Mouse (Mus musculus) hindbrain, embryonic 11.5 days (tissue): ENCODE measurements around the gene Hoxc9. TPM values are rescaled to one million over a fixed set of nuclear protein-coding genes. Genes with fewer than 3 reads are reported as not detected.

Experiments used
- ATAC-seq: fragments of 200-750 bp; cut with Nextera tagmentation; 2 replicates; pipeline ENCODE4 v1.8.0; 2017; ENCODE audit warnings: mild to moderate bottlenecking, moderate TSS enrichment, moderate library complexity; ENCODE audit not compliant: low FRiP score
- DNase-seq: peaks from one replicate; pipeline ENCODE4 v3.0.0-alpha.2; 2015; ENCODE audit warnings: low spot score
- H3K27ac ChIP-seq: fragments of 300-500 bp; sonication (generic); 2 replicates; pipeline ENCODE4 v1.5.1; 2014; ENCODE audit warnings: mild to moderate bottlenecking, low read depth, low read length
- H3K27me3 ChIP-seq: fragments of 300-500 bp; sonication (generic); 2 replicates; pipeline ENCODE4 v1.6.1; 2014; ENCODE audit warnings: mild to moderate bottlenecking, low read length, moderate library complexity, mixed read lengths; ENCODE audit not compliant: control insufficient read depth, insufficient read depth
- H3K36me3 ChIP-seq: fragments of 300-500 bp; sonication (generic); 2 replicates; pipeline ENCODE4 v1.6.1; 2014; ENCODE audit warnings: mild to moderate bottlenecking, low read length, moderate library complexity, mixed read lengths; ENCODE audit not compliant: control insufficient read depth, insufficient read depth
- H3K4me1 ChIP-seq: fragments of 300-500 bp; sonication (generic); replicated peaks from 2 replicates; pipeline ENCODE4 v1.6.1; 2014; ENCODE audit warnings: low read length, mixed read lengths; ENCODE audit not compliant: control insufficient read depth, insufficient read depth
- H3K4me2 ChIP-seq: fragments of 300-500 bp; sonication (generic); replicated peaks from 2 replicates; pipeline ENCODE4 v1.6.1; 2014; ENCODE audit warnings: mild to moderate bottlenecking, low read depth, low read length
- H3K4me3 ChIP-seq: fragments of 300-500 bp; sonication (generic); 2 replicates; pipeline ENCODE4 v1.5.1; 2014; ENCODE audit warnings: low read depth, low read length
- H3K9ac ChIP-seq: fragments of 300-500 bp; sonication (generic); 2 replicates; pipeline ENCODE4 v1.6.1; 2014; ENCODE audit warnings: low read depth, low read length
- H3K9me3 ChIP-seq: fragments of 300-500 bp; sonication (generic); 2 replicates; pipeline ENCODE4 v1.6.1; 2016; ENCODE audit warnings: low read length; ENCODE audit not compliant: control insufficient read depth
- WGBS: fragments of 180-500 bp; shearing (Covaris S2); extraction: QIAGEN DNeasy Blood & Tissue Kit; methylation state at CpG from one replicate; pipeline ENCODE4 v1.1.7; 2014; 5-methylcytosine and 5-hydroxymethylcytosine counted together
- polyA plus RNA-seq: library from polyadenylated mRNA; unstranded; fragments of >200 nt; fragmentation: Nextera tagmentation; extraction: Ambion mirVana; gene quantifications from 2 replicates; pipeline ENCODE4 v1.2.1, GENCODE M21; 2014

Hoxc9 gene
- polyA plus RNA-seq, 1 experiment from 2014 or later, result not detected

- H3K27ac ChIP-seq, result peak overlapping the region; percentile 90
- peak overlapping the region; percentile 74 for H3K9ac ChIP-seq
- H3K4me1 ChIP-seq, result peaks cover 2% of the 10 kb centered on the region; the same call in 1 of the 2 replicates
Observed at GRCm38 (mm10) chr15:103014166-103015008, 38.1 kb downstream of the Hoxc9 start.

DNA sequence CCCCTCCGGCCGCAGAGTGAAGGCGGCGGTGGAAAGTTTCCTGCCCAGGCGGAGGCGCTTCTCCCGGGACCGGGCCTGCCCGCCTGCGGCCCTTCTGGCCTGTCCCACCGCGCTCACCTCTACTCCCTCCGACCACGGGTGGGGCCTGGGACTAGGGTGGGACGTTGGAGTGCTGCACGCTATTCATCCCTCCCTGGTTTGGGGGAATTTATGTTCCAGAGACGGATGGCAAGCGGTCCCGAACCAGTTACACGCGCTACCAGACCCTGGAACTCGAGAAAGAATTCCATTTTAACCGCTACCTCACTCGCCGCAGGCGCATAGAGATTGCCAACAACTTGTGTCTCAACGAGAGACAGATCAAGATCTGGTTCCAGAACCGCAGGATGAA lies 38.8 kb downstream of the Hoxc9 start:
- Histone ChIP-seq H3K36me3 (no peaks in the 10 kb centered on the region), H3K4me3 (peak overlapping the region; percentile 46), H3K9ac (peak overlapping the region; percentile 74), H3K4me2 (peak overlapping the region; percentile 36), H3K9me3 (no peaks in the 10 kb centered on the region), H3K4me1 (peaks cover 2% of the 10 kb centered on the region; the same call in 1 of the 2 replicates), H3K27ac (peak overlapping the region; percentile 90), H3K27me3 (peaks cover 98% of the 10 kb centered on the region)
- no peak for DNase-seq
- peak; percentile 8; the same call in 1 of the 2 replicates for ATAC-seq
- under 1% methylated on average over 28 of the region's 28 CpGs for WGBS

More at GRCm38 (mm10) chr15:103014166-103015008, 38.1 kb downstream of the Hoxc9 start:
- H3K27me3 ChIP-seq, result peaks cover 98% of the 10 kb centered on the region
- peak; percentile 64 for DNase-seq
- H3K9me3 ChIP-seq, result no peaks in the 10 kb centered on the region
- ATAC-seq, result peak; percentile 57
- no peaks in the 10 kb centered on the region for H3K36me3 ChIP-seq
- peak overlapping the region; percentile 36 for H3K4me2 ChIP-seq
- peak overlapping the region; percentile 46 for H3K4me3 ChIP-seq
- WGBS, result under 1% methylated on average over 48 of the region's 57 CpGs

DNA sequence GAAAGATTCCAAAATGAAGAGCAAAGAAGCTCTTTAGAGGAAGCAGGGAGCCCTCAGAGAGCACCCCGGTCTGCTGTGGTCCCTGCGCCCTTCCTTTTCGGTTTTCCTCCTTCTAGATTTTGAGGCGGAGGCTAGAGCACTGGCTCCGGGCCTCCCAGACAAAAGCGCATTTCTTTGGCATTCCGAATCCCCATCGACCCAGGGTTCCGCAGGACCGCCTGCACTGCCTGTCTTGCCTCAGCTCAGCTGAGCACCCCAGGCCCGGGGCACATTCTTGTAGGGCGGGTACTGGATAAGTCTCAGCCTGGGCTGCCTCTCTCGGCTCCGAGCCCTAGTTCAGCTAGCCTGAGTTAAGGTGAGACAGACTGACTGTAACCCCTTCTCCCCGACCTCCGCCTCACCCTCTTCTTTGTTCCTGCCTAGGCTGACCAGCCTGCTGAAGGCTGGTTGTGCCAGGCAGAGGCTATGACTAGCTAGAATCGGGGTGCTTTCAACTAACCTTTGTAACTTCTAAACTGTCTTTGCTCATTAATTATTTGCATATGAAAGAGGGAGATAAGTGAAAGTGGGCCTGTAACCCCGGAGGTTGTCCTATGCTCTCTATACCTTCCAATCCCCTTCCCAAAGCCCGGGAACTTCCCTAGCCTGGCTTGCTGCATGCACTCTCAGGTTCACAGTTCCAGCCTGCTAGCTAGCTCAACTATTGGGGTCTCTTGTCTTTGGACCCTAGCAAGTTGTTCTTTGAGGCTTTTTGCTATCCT lies 39.3 kb downstream of the Hoxc9 start:
- Histone ChIP-seq H3K4me2 (peak overlapping the region; percentile 36), H3K4me1 (peaks cover 2% of the 10 kb centered on the region; the same call in 1 of the 2 replicates), H3K36me3 (no peaks in the 10 kb centered on the region), H3K9ac (peak overlapping the region; percentile 74), H3K4me3 (peak overlapping the region; percentile 46), H3K27me3 (peaks cover 98% of the 10 kb centered on the region), H3K9me3 (no peaks in the 10 kb centered on the region), H3K27ac (peak overlapping the region; percentile 90)
- WGBS, result 1% methylated on average over 19 of the region's 19 CpGs
- DNase-seq, result no peak
- ATAC-seq, result no peak

GRCm38 (mm10) chr15:103018636-103019035 lies 42.4 kb downstream of the Hoxc9 start, which contains the start of gene Hoxc4:
Gene Hoxc4, plus strand, starts transcription at chr15:103018934.
- Histone ChIP-seq H3K36me3 (no peaks in the 10 kb centered on the region), H3K4me3 (peak within 1 kb of the TSS; percentile 15), H3K9ac (peak within 1 kb of the TSS; percentile 35; the same call in 1 of the 2 replicates), H3K4me1 (no peaks in the 10 kb centered on the region), H3K9me3 (no peaks in the 10 kb centered on the region), H3K27ac (0 out of 2 replicates have a peak within 1 kb of the TSS, but pooled peaks have one; percentile 30), H3K27me3 (peaks cover 98% of the 10 kb centered on the region), H3K4me2 (peak within 1 kb of the TSS; percentile 36)
- DNase-seq (no peak), ATAC-seq (no peak)
- 3% methylated on average over 9 of the region's 9 CpGs for WGBS

DNA sequence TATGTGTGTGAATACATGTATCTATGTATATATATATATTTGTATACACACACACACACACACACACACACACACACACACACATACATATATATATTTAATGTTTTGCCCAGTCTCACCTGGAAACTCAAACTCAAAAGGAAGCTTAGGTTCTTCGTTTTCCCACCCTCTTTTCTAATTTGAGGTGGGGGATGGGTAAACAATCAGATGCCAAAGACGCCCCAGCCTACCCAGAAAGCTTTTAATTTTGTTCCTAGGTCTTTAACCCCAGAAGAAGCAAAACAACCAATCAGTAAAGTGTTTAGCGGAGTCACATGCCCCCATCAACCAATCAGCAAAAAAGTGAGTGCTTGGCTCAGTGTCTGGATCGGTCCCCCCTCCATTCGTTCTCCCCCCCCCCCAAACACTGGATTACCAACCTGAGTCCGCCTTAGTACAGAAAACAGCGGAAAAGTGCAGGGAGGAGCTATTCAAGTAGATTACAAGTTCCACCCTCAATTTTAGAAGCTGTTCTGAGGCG lies 44.7 kb downstream of the Hoxc9 start:
- H3K4me3 ChIP-seq, result no peak overlapping the region
- H3K36me3 ChIP-seq, result no peaks in the 10 kb centered on the region
- no peak overlapping the region for H3K9ac ChIP-seq
- no peak for DNase-seq
- H3K9me3 ChIP-seq, result no peaks in the 10 kb centered on the region
- no peak overlapping the region for H3K27ac ChIP-seq
- peaks cover 97% of the 10 kb centered on the region for H3K27me3 ChIP-seq
- under 1% methylated on average over 8 of the region's 8 CpGs for WGBS
- H3K4me1 ChIP-seq, result no peaks in the 10 kb centered on the region
- H3K4me2 ChIP-seq, result 0 out of 2 replicates have a peak overlapping the region, but pooled peaks have one; percentile 8
- ATAC-seq, result no peak

DNA sequence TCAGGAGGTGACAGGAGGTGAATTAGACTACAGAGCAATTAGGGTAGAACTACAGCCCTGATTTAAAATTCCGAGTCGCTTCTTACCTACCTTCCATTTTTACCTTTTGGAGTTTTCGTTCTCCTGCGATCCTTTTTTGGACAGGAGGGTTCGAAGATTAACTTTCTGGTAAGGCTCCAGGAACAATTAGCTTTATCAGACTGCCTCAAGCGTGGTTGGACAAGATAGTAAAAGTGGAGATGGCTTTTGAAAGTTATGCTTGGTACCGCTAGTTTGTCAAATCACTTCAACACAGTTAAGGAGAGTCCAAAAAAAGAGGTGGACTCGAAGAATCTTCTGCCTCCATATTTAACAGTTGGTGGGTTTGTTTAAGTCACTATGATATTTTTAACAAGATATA lies 45.3 kb downstream of the Hoxc9 start:
- Histone ChIP-seq H3K4me2 (0 out of 2 replicates have a peak overlapping the region, but pooled peaks have one; percentile 8), H3K4me1 (no peaks in the 10 kb centered on the region), H3K27me3 (peaks cover 97% of the 10 kb centered on the region), H3K4me3 (no peak overlapping the region), H3K9ac (no peak overlapping the region), H3K9me3 (no peaks in the 10 kb centered on the region), H3K27ac (no peak overlapping the region), H3K36me3 (no peaks in the 10 kb centered on the region)
- 8% methylated on average over 8 of the region's 8 CpGs for WGBS
- no peak for DNase-seq
- no peak for ATAC-seq

- no peak overlapping the region for H3K4me3 ChIP-seq
- no peaks in the 10 kb centered on the region for H3K36me3 ChIP-seq
- ATAC-seq, result no peak
- H3K27ac ChIP-seq, result no peak overlapping the region
- H3K9me3 ChIP-seq, result no peaks in the 10 kb centered on the region
- WGBS, result 0% methylated on average over 2 of the region's 2 CpGs
- peaks cover 97% of the 10 kb centered on the region for H3K27me3 ChIP-seq
- H3K9ac ChIP-seq, result no peak overlapping the region
- H3K4me2 ChIP-seq, result no peak overlapping the region
- DNase-seq, result no peak
- H3K4me1 ChIP-seq, result no peaks in the 10 kb centered on the region
Observed at GRCm38 (mm10) chr15:103024131-103024530, 47.9 kb downstream of the Hoxc9 start.
